In the genomic region with DNA sequence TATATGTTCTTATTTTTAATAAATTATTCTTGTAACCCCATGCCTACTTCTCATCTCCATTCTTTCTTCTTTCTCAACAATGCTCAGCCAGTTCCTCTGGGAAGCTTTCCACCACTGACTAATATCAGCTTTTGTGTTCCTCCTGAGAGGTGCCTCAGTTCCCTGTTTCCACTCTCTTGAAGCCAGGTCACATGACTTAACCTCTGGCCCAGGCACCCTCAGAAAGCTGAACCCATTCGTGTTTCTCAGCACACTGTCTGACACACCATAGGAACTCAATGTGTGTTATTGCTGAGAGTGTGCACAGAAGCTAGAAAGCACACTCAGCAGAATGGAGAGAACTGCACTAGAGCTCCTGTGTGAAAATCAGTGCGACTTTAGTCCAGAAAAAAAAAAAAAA, we compare ENCODE assay signal across 27 mouse cellular contexts.
DNase-seq lines count a peak whose midpoint lies in the region; ATAC-seq and TF ChIP-seq lines count a peak whose summit lies in the region.
"Had no signal": no experiment of that assay in that cellular context is flagged by ENCODE, and none has a peak within 500 bp of the region (broad histone marks: within the 10 kb centered on the region; RNA-seq: fewer than 3 reads in every experiment).

No protein-coding gene starts in this region.

- H3K9ac ChIP-seq in neural tube, embryonic 11.5 days (ENCODE audit: low read length), result no peak overlapping the region
- H3K9ac ChIP-seq in neural tube, embryonic 15.5 days (replicated peaks), result no peak overlapping the region
- no peak overlapping the region for H3K9ac ChIP-seq in ES-E14 (ENCODE audit: insufficient read depth, low read depth, low read length, poor library complexity, severe bottlenecking)
- H3K9ac ChIP-seq: embryonic facial prominence, embryonic 13.5 days; forebrain, embryonic 13.5 days; hindbrain, embryonic 13.5 days; intestine, embryonic 15.5 days had no signal

- H3K4me3 ChIP-seq in neural tube, embryonic 11.5 days (ENCODE audit: low read depth, low read length), result no peak overlapping the region
- H3K4me3 ChIP-seq in neural tube, embryonic 15.5 days (replicated peaks), result no peak overlapping the region
- no peak overlapping the region for H3K4me3 ChIP-seq in ES-E14 (ENCODE audit: insufficient read depth in 1 of 2, low read depth in 1 of 2, low read length in 2 of 2, poor library complexity in 1 of 2, severe bottlenecking in 1 of 2)
- H3K4me3 ChIP-seq: embryonic facial prominence, embryonic 10.5 days; embryonic facial prominence, embryonic 13.5 days; forebrain, embryonic 10.5 days; forebrain, embryonic 13.5 days; hindbrain, embryonic 13.5 days; intestine, embryonic 15.5 days had no signal

- H3K27ac ChIP-seq in neural tube, embryonic 11.5 days (ENCODE audit: low read depth, low read length), result no peak overlapping the region
- H3K27ac ChIP-seq in neural tube, embryonic 15.5 days (replicated peaks), result no peak overlapping the region
- no peak overlapping the region for H3K27ac ChIP-seq in ES-E14 (ENCODE audit: insufficient read depth, low read depth, low read length, poor library complexity, severe bottlenecking)
- H3K27ac ChIP-seq: embryonic facial prominence, embryonic 10.5 days; embryonic facial prominence, embryonic 13.5 days; forebrain, embryonic 10.5 days; forebrain, embryonic 13.5 days; hindbrain, embryonic 13.5 days; intestine, embryonic 15.5 days had no signal

- 0 out of 2 replicates have a peak, but pooled peaks have one; percentile 21 for ATAC-seq in neural tube, embryonic 11.5 days (ENCODE audit: insufficient read depth, low FRiP score, low TSS enrichment)
- ATAC-seq in neural tube, embryonic 15.5 days (ENCODE audit: low FRiP score), result no peak
- peak; percentile 37; the same call in 1 of the 2 replicates for ATAC-seq in granulocyte monocyte progenitor cell, adult 5-6 weeks (replicated peaks; ENCODE audit: poor library complexity, severe bottlenecking)
- ATAC-seq: activated CD4-positive, CD25-positive, alpha-beta regulatory T cell, adult 4 months; forebrain, embryonic 13.5 days; forebrain, embryonic 16.5 days; hindbrain, embryonic 16.5 days; intestine, embryonic 15.5 days had no signal

- no peaks in the 10 kb centered on the region for H3K36me3 ChIP-seq in neural tube, embryonic 11.5 days (ENCODE audit: control insufficient read depth, insufficient read depth, low read length)
- no peaks in the 10 kb centered on the region for H3K36me3 ChIP-seq in neural tube, embryonic 15.5 days
- no peaks in the 10 kb centered on the region for H3K36me3 ChIP-seq in ES-E14 (ENCODE audit: control insufficient read depth, insufficient read depth, low read length, poor library complexity, severe bottlenecking)
- H3K36me3 ChIP-seq: embryonic facial prominence, embryonic 10.5 days; embryonic facial prominence, embryonic 13.5 days; forebrain, embryonic 10.5 days; hindbrain, embryonic 13.5 days; intestine, embryonic 15.5 days had no signal

- no peak for DNase-seq in neural tube, embryonic 11.5 days (ENCODE audit: low spot score)
- no peak for DNase-seq in ES-E14 (ENCODE audit: low read depth, low spot score)
- no peak for DNase-seq in right cerebral cortex, postnatal 4 days
- DNase-seq in layer of hippocampus, postnatal 10 days (ENCODE audit: low spot score in 2 of 2), result no peak
- no peak for DNase-seq in adrenal gland, postnatal 4 days (ENCODE audit: low spot score in 2 of 2)
- DNase-seq in lung, postnatal 36 days, result no peak
- DNase-seq: adrenal gland, adult 8-10 months; adrenal gland, postnatal 25 days; cerebellum, adult 18-20 months; cerebellum, adult 9-11 months; cerebellum, postnatal 25 days; embryo, embryonic 11 days; gastrocnemius, postnatal 10 days; gastrocnemius, postnatal 36 days; heart, adult 11 months had no signal

- no peaks in the 10 kb centered on the region for H3K9me3 ChIP-seq in neural tube, embryonic 11.5 days (ENCODE audit: control insufficient read depth, low read length)
- H3K9me3 ChIP-seq in neural tube, embryonic 15.5 days (replicated peaks), result no peaks in the 10 kb centered on the region
- no peaks in the 10 kb centered on the region for H3K9me3 ChIP-seq in ES-E14 (ENCODE audit: control insufficient read depth, insufficient read depth, low read depth, low read length)
- H3K9me3 ChIP-seq: embryonic facial prominence, embryonic 10.5 days; embryonic facial prominence, embryonic 13.5 days; forebrain, embryonic 10.5 days; forebrain, embryonic 13.5 days; hindbrain, embryonic 13.5 days; intestine, embryonic 15.5 days had no signal

- H3K27me3 ChIP-seq in neural tube, embryonic 11.5 days (ENCODE audit: control insufficient read depth, insufficient read depth, low read length), result no peaks in the 10 kb centered on the region
- H3K27me3 ChIP-seq in neural tube, embryonic 15.5 days (replicated peaks), result no peaks in the 10 kb centered on the region
- H3K27me3 ChIP-seq: embryonic facial prominence, embryonic 13.5 days; forebrain, embryonic 13.5 days; hindbrain, embryonic 13.5 days; intestine, embryonic 15.5 days had no signal

- in situ Hi-C loops in ES-E14 (cut with MboI; ENCODE audit: low sequenced_read_pairs in 2 of 2, unreplicated experiment in 2 of 2), result no loop called here

- H3K4me1 ChIP-seq in neural tube, embryonic 11.5 days (ENCODE audit: control insufficient read depth, insufficient read depth, low read length), result no peaks in the 10 kb centered on the region
- H3K4me1 ChIP-seq in neural tube, embryonic 15.5 days, result no peaks in the 10 kb centered on the region
- no peaks in the 10 kb centered on the region for H3K4me1 ChIP-seq in ES-E14 (ENCODE audit: control insufficient read depth in 2 of 2, insufficient read depth in 2 of 2, low read length in 2 of 2, poor library complexity in 1 of 2)
- H3K4me1 ChIP-seq: embryonic facial prominence, embryonic 10.5 days; embryonic facial prominence, embryonic 13.5 days; forebrain, embryonic 10.5 days; forebrain, embryonic 13.5 days; hindbrain, embryonic 13.5 days; intestine, embryonic 15.5 days had no signal

- H3K4me2 ChIP-seq in neural tube, embryonic 11.5 days (ENCODE audit: low read depth), result no peak overlapping the region
- no peak overlapping the region for H3K4me2 ChIP-seq in neural tube, embryonic 15.5 days
- H3K4me2 ChIP-seq: embryonic facial prominence, embryonic 13.5 days; forebrain, embryonic 13.5 days; heart, embryonic 11.5 days; hindbrain, embryonic 13.5 days; intestine, embryonic 15.5 days had no signal

- 72% methylated on average over 2 of the region's 2 CpGs for WGBS in neural tube, embryonic 11.5 days
- WGBS in neural tube, embryonic 15.5 days, result 58% methylated on average over 2 of the region's 2 CpGs

TF ChIP-seq in ES-E14, 5 proteins besides CTCF, POLR2A, EP300 and RAD21:
- no peak for TF ChIP-seq HCFC1 (IDR thresholded peaks at IDR 0.05; ENCODE audit: borderline replicate concordance, insufficient read depth, low read length)
- TF ChIP-seq MAFK (IDR thresholded peaks at IDR 0.05; ENCODE audit: insufficient read depth, low read depth, low read length), result 0 out of 2 replicates have a peak, but pooled peaks have one; percentile 11
